Mouse (Mus musculus) midbrain, embryonic 11.5 days (tissue): ENCODE data around the gene Ccdc83. TPM values are rescaled to one million over a fixed set of nuclear protein-coding genes. Genes with fewer than 3 reads are reported as not detected.

Source experiments
- ATAC-seq: fragments of 200-750 bp; cut with Nextera tagmentation; 2 replicates; pipeline ENCODE4 v1.8.0; 2017; ENCODE audit warnings: moderate TSS enrichment, moderate library complexity; ENCODE audit not compliant: low FRiP score
- DNase-seq: peaks from one replicate; pipeline ENCODE4 v3.0.0; 2015; ENCODE audit warnings: low spot score; ENCODE audit errors: missing footprints
- H3K27ac ChIP-seq: fragments of 300-500 bp; sonication (generic); 2 replicates; pipeline ENCODE4 v1.5.1; 2014; ENCODE audit warnings: low read depth, low read length
- H3K27me3 ChIP-seq: fragments of 300-500 bp; sonication (generic); 2 replicates; pipeline ENCODE4 v1.6.1; 2014; ENCODE audit warnings: mild to moderate bottlenecking, low read length, moderate library complexity, mixed read lengths; ENCODE audit not compliant: control insufficient read depth, insufficient read depth
- H3K36me3 ChIP-seq: fragments of 300-500 bp; sonication (generic); 2 replicates; pipeline ENCODE4 v1.6.1; 2014; ENCODE audit warnings: mild to moderate bottlenecking, low read length, moderate library complexity, mixed read lengths; ENCODE audit not compliant: control insufficient read depth, insufficient read depth
- H3K4me1 ChIP-seq: fragments of 300-500 bp; sonication (generic); 2 replicates; pipeline ENCODE4 v1.6.1; 2014; ENCODE audit warnings: low read length; ENCODE audit not compliant: control insufficient read depth, insufficient read depth
- H3K4me2 ChIP-seq: fragments of 300-500 bp; sonication (generic); 2 replicates; pipeline ENCODE4 v1.6.1; 2014; ENCODE audit warnings: mild to moderate bottlenecking, moderate library complexity
- H3K4me3 ChIP-seq: fragments of 300-500 bp; sonication (generic); 2 replicates; pipeline ENCODE4 v1.5.1; 2014; ENCODE audit warnings: low read depth, low read length
- H3K9ac ChIP-seq: fragments of 300-500 bp; sonication (generic); 2 replicates; pipeline ENCODE4 v1.6.1; 2014; ENCODE audit warnings: low read length
- H3K9me3 ChIP-seq: fragments of 300-500 bp; sonication (generic); 2 replicates; pipeline ENCODE4 v1.6.1; 2016; ENCODE audit warnings: low read length; ENCODE audit not compliant: control insufficient read depth
- WGBS: fragments of 180-500 bp; shearing (Covaris S2); extraction: QIAGEN DNeasy Blood & Tissue Kit; methylation state at CpG from one replicate; pipeline ENCODE4 v1.1.7; 2014; 5-methylcytosine and 5-hydroxymethylcytosine counted together
- polyA plus RNA-seq: library from polyadenylated mRNA; unstranded; fragments of >200 nt; fragmentation: Nextera tagmentation; extraction: Ambion mirVana; gene quantifications from 2 replicates; pipeline ENCODE4 v1.2.1, GENCODE M21; 2014

The Ccdc83 gene
- polyA plus RNA-seq: 0.11 TPM in 1 of 2 replicates, not detected in the other

DNA sequence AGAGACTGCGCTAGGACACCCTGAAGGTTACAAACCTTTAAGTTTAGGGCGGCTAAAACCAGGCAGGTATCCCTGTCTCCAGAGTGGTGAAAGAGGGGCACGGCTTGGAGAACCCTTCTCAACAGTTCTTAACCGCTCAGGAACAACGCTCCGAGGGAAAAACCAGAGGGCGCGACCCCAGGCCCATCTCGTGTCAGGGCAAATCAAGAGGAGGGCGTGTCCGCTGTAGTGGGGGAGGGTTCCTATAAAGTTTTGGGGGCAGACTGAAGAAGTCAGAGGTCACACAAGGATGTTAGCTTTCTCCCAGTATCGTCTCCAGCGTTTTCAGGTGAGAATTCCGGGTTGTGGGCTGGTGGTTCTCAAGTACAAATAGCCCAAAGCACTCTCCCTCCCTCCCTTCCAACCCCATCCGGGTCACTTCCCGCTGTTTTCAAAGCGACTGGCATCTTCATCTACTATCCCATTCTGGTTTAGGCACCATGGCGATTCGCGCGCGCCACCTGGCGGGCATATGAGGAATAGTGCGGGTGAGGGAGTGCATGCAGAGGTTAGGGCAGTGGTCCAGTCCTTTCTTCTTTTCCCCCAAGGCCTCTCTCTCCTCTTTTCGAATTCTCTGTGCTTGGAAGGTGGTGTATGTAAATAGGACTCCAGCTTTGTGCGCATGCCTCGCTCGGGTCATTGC lies at the start of gene Ccdc83:
TSS of gene Ccdc83 (minus strand) at position 489 of the 682 bp plus-strand sequence.
- Histone ChIP-seq H3K4me3 (no peak within 1 kb of the TSS), H3K4me1 (peaks cover 4% of the 10 kb centered on the region), H3K9me3 (no peaks in the 10 kb centered on the region), H3K27me3 (no peaks in the 10 kb centered on the region), H3K27ac (no peak within 1 kb of the TSS), H3K9ac (peak within 1 kb of the TSS; percentile 60), H3K4me2 (peak within 1 kb of the TSS; percentile 39), H3K36me3 (no peaks in the 10 kb centered on the region)
- WGBS: 6% methylated on average over 28 of the region's 28 CpGs
- ATAC-seq: peak; percentile 89
- DNase-seq: peak; percentile 99

DNA sequence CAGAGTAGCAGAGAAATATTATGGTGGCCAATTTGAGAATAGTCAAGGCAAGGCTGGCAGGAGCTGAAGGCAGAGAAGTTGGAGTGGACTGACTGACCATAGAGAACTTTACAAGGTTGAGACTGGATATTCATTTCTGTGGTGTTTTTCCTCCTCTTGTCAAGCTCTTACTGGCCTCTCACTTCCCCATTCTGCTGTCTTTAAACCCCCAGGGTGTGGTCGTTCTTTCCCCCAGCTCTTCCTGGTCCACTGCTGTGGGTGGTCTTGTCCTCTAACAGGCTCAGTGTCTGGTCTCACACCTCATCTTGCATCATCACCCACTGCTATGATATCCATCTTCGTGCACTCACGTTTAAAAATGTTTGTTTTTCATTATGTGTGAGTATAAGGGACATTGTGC lies 47.8 kb upstream of the Ccdc83 start:
- ATAC-seq: no peak

DNA sequence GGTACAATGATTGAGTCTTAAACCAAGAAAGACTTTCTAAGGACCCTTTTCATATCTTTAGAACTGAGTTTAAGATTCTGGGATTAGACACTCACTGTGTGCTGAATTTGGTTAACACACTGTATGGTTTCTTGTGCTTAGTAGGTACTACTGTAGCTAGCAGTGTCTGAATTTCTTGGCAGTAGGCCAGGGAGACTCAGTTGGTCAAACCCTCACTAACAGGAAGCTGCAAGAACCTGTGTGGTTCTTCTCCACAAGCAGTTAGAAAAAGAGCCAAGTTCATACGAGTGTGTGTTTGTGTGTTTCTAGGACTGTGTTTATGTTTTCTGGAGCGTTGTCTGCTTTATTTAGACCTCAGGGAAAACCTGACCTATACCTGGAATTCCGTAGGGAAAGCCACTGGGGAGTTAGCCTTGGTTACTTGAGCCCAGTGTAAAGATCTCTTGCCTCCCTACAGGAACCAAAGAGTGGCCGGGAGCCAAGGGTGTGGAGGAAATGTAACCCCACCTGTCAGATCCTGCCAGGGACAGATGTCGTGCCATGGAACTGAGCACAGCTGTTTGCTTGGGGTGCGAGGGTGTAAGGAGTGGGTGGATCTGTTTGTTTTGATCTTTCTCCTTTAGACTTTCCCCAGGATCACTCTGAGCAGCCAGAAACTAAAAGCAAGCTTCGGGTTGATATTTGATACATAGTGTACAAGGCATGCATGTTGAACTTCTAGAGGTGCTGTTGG lies 46.7 kb upstream of the Ccdc83 start:
- no peak for DNase-seq
- H3K9ac ChIP-seq: no peak overlapping the region
- no peak for ATAC-seq
- WGBS: 82% methylated on average over 7 of the region's 7 CpGs
- no peaks in the 10 kb centered on the region for H3K9me3 ChIP-seq
- no peak overlapping the region for H3K27ac ChIP-seq
- no peaks in the 10 kb centered on the region for H3K36me3 ChIP-seq
- H3K4me1 ChIP-seq: no peaks in the 10 kb centered on the region
- no peaks in the 10 kb centered on the region for H3K27me3 ChIP-seq
- no peak overlapping the region for H3K4me2 ChIP-seq
- no peak overlapping the region for H3K4me3 ChIP-seq

More for the DNA sequence above, 47.8 kb upstream of the Ccdc83 start:
- Histone ChIP-seq H3K27ac (no peak overlapping the region), H3K9me3 (no peaks in the 10 kb centered on the region), H3K9ac (no peak overlapping the region), H3K4me3 (no peak overlapping the region), H3K36me3 (no peaks in the 10 kb centered on the region), H3K4me2 (no peak overlapping the region), H3K4me1 (no peaks in the 10 kb centered on the region), H3K27me3 (no peaks in the 10 kb centered on the region)
- no peak for DNase-seq
- WGBS: 79% methylated on average over 3 of the region's 3 CpGs

DNA sequence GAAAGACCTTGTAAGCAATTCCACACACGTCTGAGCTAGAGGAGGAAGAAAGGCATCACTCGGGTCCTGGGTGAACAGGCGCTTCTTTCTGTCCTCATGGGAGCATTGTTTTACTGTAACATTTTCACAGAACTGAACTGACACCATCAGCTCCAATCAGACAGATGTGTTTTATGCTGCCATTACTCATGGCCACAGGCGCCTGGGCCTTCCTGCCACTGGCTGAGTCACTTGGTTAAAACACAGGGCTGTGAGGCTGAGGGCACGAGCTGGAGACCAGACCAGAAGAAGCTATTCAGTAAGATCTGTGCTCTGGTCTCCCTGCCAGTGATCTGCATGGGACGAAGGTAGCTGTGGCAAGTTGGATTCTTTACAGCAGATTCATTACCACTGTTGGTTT lies 42.4 kb upstream of the Ccdc83 start:
- 86% methylated on average over 6 of the region's 6 CpGs for WGBS
- H3K27ac ChIP-seq: no peak overlapping the region
- H3K27me3 ChIP-seq: no peaks in the 10 kb centered on the region; the same call in 1 of the 2 replicates
- DNase-seq: no peak
- no peak overlapping the region for H3K9ac ChIP-seq
- H3K4me3 ChIP-seq: no peak overlapping the region
- ATAC-seq: no peak
- H3K4me2 ChIP-seq: no peak overlapping the region
- no peaks in the 10 kb centered on the region for H3K36me3 ChIP-seq
- peaks cover 3% of the 10 kb centered on the region; the same call in 1 of the 2 replicates for H3K4me1 ChIP-seq
- H3K9me3 ChIP-seq: no peaks in the 10 kb centered on the region

DNA sequence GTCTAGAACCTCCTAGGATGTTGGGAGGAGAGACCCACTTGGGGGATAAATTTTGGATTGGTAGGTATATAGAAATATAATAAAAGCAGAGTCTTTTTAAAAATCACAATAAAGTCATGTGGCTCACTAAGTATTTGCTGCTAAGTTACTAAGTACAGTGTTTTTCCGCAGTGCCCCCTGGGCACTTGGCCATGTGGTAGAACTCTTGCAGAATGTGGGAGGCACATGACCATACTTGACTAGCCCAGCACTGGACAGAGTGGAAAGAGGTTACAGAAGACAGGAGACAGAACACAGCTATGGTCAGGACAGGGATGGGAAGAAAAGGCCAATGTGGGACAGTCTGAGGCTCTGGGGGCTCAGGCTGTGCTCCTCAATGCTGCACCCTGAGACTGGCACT lies 41.4 kb upstream of the Ccdc83 start:
- no peak overlapping the region for H3K27ac ChIP-seq
- 93% methylated on average over 1 of the region's 1 CpGs for WGBS
- no peak overlapping the region for H3K4me3 ChIP-seq
- ATAC-seq: no peak
- DNase-seq: no peak
- no peak overlapping the region for H3K9ac ChIP-seq
- H3K4me1 ChIP-seq: peaks cover 5% of the 10 kb centered on the region
- no peaks in the 10 kb centered on the region for H3K36me3 ChIP-seq
- H3K4me2 ChIP-seq: no peak overlapping the region
- no peaks in the 10 kb centered on the region; the same call in 1 of the 2 replicates for H3K27me3 ChIP-seq
- no peaks in the 10 kb centered on the region for H3K9me3 ChIP-seq

DNA sequence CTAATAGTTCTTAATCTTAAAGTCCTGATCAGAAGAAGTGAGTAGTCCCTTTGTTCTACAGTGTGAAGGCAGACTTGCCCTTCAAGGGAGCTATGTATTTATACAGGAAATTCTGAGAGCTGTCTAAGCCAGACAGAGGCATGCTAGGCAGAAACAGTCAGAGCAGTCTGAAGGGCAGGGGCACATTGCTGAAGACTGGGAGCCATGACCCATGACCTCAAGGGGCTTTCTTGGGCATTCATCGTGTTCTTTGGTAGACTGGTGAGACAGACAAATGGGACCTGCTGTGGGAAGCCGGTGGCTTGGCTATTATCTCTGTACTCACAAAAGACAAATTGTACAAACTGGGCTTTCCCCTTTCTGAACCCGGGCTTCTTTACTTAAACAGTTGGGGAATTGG lies 40.5 kb upstream of the Ccdc83 start:
- 4% methylated on average over 3 of the region's 3 CpGs for WGBS
- ATAC-seq (peak; percentile 62), DNase-seq (peak; percentile 89)
- Histone ChIP-seq H3K4me3 (no peak overlapping the region), H3K4me1 (peaks cover 5% of the 10 kb centered on the region), H3K4me2 (no peak overlapping the region), H3K9ac (no peak overlapping the region), H3K27me3 (no peaks in the 10 kb centered on the region; the same call in 1 of the 2 replicates), H3K27ac (0 out of 2 replicates have a peak overlapping the region, but pooled peaks have one; percentile 20), H3K36me3 (no peaks in the 10 kb centered on the region), H3K9me3 (no peaks in the 10 kb centered on the region)

DNA sequence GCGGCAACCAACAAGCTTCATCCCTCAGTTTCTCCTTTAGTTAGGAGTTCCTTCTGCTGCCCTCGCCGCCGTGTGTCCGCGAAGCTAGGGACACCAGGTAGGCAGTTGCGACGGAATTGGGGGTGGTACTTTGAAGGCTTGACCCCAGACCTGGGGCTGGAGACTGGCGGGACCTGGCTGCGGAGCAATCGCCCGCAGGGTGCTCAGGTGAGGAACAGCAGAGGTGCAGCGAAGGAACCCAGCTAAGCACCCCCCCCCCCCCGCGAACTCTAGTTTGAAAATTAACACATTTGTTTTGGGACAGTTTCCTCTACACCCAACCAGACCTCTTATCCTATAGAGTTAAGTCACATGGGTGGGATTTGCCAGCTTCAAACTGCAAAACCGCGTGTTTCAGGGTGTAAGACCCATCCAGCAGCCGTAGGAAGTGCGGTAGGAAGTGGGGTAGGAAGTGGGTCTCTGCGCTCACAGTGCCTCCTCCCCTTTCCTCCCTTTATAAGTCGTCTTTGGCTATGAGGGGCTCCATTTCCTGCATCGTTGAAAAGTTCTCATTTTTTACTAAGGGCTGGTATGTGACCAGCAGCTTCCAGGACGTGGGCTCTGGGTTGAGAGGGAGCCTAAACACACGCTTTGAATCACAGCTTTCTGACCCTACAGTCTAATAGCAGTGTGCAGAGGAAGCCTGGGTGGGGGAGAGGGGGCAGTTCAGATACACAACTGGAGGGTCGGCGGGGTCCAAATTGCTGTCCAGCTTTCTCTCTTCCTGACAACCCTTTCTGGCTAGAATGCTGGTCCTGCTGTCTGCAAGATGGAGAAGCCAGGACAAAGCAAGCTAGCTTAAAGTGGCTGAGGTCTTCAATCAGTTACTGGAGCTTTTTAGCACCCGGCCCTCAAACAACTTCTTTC lies 37.3 kb upstream of the Ccdc83 start:
- peak overlapping the region; percentile 58 for H3K4me3 ChIP-seq
- DNase-seq: peak; percentile 92
- H3K27ac ChIP-seq: no peak overlapping the region
- H3K36me3 ChIP-seq: no peaks in the 10 kb centered on the region
- peak overlapping the region; percentile 69 for H3K9ac ChIP-seq
- H3K27me3 ChIP-seq: no peaks in the 10 kb centered on the region; the same call in 1 of the 2 replicates
- H3K4me2 ChIP-seq: peak overlapping the region; percentile 96
- H3K4me1 ChIP-seq: peaks cover 5% of the 10 kb centered on the region
- ATAC-seq: peak; percentile 35
- 4% methylated on average over 27 of the region's 27 CpGs for WGBS
- no peaks in the 10 kb centered on the region for H3K9me3 ChIP-seq

DNA sequence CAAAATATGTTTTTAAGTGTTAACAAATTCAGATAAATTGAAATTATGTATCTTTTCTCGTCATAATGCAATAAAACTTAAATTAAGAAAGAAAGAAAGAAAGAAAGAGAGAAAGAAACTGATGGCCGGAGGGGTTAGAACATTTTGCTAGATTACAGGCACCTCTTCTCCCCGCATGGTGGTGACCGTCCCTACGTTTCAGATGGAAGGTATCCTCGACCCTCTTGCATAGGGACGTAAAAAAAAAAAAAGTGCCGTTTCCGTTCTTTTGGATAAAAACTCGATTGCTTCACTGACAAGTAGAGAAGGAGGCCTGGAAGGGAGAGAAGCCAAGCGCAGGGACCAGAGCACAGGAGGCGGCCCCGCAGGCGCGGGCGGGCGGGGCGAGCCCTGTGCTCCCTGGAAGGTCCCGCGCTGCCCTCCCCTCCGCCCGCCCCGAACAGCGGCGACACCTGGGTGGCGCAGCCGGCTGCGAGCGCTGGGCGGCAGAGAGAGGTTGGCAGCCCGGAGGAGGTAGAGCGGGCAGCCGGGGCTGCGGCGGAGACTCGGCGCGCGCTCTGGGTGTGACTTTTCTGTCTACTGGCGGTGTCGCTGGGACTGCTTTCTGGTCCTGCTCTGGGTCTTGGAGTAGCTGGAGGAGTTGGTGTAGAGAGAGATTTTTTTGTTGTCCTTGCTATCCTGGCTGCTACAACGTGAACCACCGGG lies 36.5 kb upstream of the Ccdc83 start, which contains the start of gene Sytl2:
TSS of gene Sytl2 (plus strand) at position 311 of the 705 bp plus-strand sequence.
- H3K4me2 ChIP-seq: peak within 1 kb of the TSS; percentile 96
- H3K9me3 ChIP-seq: no peaks in the 10 kb centered on the region
- H3K27ac ChIP-seq: no peak within 1 kb of the TSS
- ATAC-seq (peak; percentile 85), DNase-seq (peak; percentile 93)
- H3K4me3 ChIP-seq: peak within 1 kb of the TSS; percentile 58
- no peaks in the 10 kb centered on the region; the same call in 1 of the 2 replicates for H3K27me3 ChIP-seq
- WGBS: 2% methylated on average over 37 of the region's 43 CpGs
- H3K36me3 ChIP-seq: no peaks in the 10 kb centered on the region
- H3K4me1 ChIP-seq: peaks cover 5% of the 10 kb centered on the region
- H3K9ac ChIP-seq: peak within 1 kb of the TSS; percentile 69
